Mouse (Mus musculus) embryonic fibroblast, embryonic 13.5 days (primary cell): Measurements from ENCODE around the gene U90926.

ENCODE experiments used
- CTCF ChIP-seq: IDR thresholded peaks from 2 replicates; pipeline ENCODE4 v1.5.1; 2011; ENCODE audit warnings: mild to moderate bottlenecking, control low read depth, low read length, moderate library complexity, borderline replicate concordance; ENCODE audit not compliant: insufficient read depth
- POLR2A ChIP-seq: IDR thresholded peaks from 2 replicates; pipeline ENCODE4 v1.6.1; 2011; ENCODE audit warnings: low read depth, mild to moderate bottlenecking, control low read depth, low read length, moderate library complexity

- TF ChIP-seq CTCF (no peak), POLR2A (no peak)
Observed at GRCm38 (mm10) chr5:92263761-92264359, 48.7 kb upstream of the U90926 start.
